Mouse (Mus musculus): Measurements from ENCODE around the gene 0610030E20Rik. TPM values are rescaled to one million over a fixed set of nuclear protein-coding genes. Genes with fewer than 3 reads are reported as not detected.

The 0610030E20Rik gene
- 10 to 100 TPM; 24.1 to 30.5 TPM for total RNA-seq (2021)
- long read RNA-seq, experiment 1, full-length matches to known transcripts: 23 of 30 reads
- long read RNA-seq, experiment 1, partial matches to known transcripts: 4 of 30 reads
- long read RNA-seq, experiment 1, other reads (novel, unspliced or antisense): 3 of 30 reads
- long read RNA-seq, experiment 2, full-length matches to known transcripts: 5 of 7 reads
- long read RNA-seq, experiment 2, partial matches to known transcripts: 1 of 7 reads
- long read RNA-seq, experiment 2, other reads (novel, unspliced or antisense): 1 of 7 reads

- peak; percentile 84 to 87 for DNase-seq
Observed at GRCm38 (mm10) chr6:72347166-72347941, at the start of gene 0610030E20Rik. 0610030E20Rik (plus strand) TSS chr6:72347317.

GRCm38 (mm10) chr6:72297825-72298224 lies 49.3 kb upstream of the 0610030E20Rik start:
- no peak for DNase-seq

- no peak for DNase-seq
Observed at GRCm38 (mm10) chr6:72302349-72302925, 44.7 kb upstream of the 0610030E20Rik start.

GRCm38 (mm10) chr6:72303510-72303909 lies 43.6 kb upstream of the 0610030E20Rik start:
- no peak for DNase-seq

GRCm38 (mm10) chr6:72312198-72312597 lies 34.9 kb upstream of the 0610030E20Rik start:
- no peak for DNase-seq

GRCm38 (mm10) chr6:72313124-72313867 lies 33.8 kb upstream of the 0610030E20Rik start:
- DNase-seq: no peak

GRCm38 (mm10) chr6:72315384-72315783 lies 31.7 kb upstream of the 0610030E20Rik start:
- no peak for DNase-seq

GRCm38 (mm10) chr6:72316044-72316443 lies 31.1 kb upstream of the 0610030E20Rik start:
- no peak for DNase-seq

GRCm38 (mm10) chr6:72318440-72318839 lies 28.7 kb upstream of the 0610030E20Rik start:
- DNase-seq: no peak

GRCm38 (mm10) chr6:72319019-72319418 lies 28.1 kb upstream of the 0610030E20Rik start:
- DNase-seq: peak; percentile 26 to 44

GRCm38 (mm10) chr6:72322936-72323335 lies 24.2 kb upstream of the 0610030E20Rik start:
- no peak for DNase-seq

GRCm38 (mm10) chr6:72323786-72324508 lies 23.2 kb upstream of the 0610030E20Rik start:
- DNase-seq: no peak

- peak; percentile 53 to 56 for DNase-seq
Observed at GRCm38 (mm10) chr6:72326274-72326673, 20.8 kb upstream of the 0610030E20Rik start.

- no peak for DNase-seq
Observed at GRCm38 (mm10) chr6:72329019-72329418, 18.1 kb upstream of the 0610030E20Rik start.

GRCm38 (mm10) chr6:72330133-72330532 lies 17.0 kb upstream of the 0610030E20Rik start:
- DNase-seq: no peak

- DNase-seq: no peak
Observed at GRCm38 (mm10) chr6:72333111-72333510, 14.0 kb upstream of the 0610030E20Rik start.

- no peak for DNase-seq
Observed at GRCm38 (mm10) chr6:72340481-72340880, 6.6 kb upstream of the 0610030E20Rik start.

- no peak for DNase-seq
Observed at GRCm38 (mm10) chr6:72344396-72345073, 2.6 kb upstream of the 0610030E20Rik start.

- DNase-seq: peak; percentile 95
Observed at GRCm38 (mm10) chr6:72345074-72345567, 2.0 kb upstream of the 0610030E20Rik start, which contains the start of gene Usp39. Usp39 (minus strand) TSS chr6:72345184.

- no peak for DNase-seq
Observed at GRCm38 (mm10) chr6:72345633-72346032, 1.5 kb upstream of the 0610030E20Rik start.

GRCm38 (mm10) chr6:72346261-72346660 lies 856 bp upstream of the 0610030E20Rik start:
- no peak for DNase-seq
